Mouse (Mus musculus) liver, adult 2 months (tissue): ENCODE measurements around the gene Rag2. TPM values are rescaled to one million over a fixed set of nuclear protein-coding genes. Genes with fewer than 3 reads are reported as not detected.

Experiments used
- DNase-seq: peaks from one replicate; pipeline ENCODE4 v3.0.0-alpha.2; 2011; ENCODE audit warnings: low read depth, low spot score; ENCODE audit errors: extremely low read depth
- H3K27ac ChIP-seq: fragments of 200-500 bp; replicated peaks from 2 replicates; pipeline ENCODE4 v1.5.1; 2012; ENCODE audit warnings: low read depth, mild to moderate bottlenecking, control low read depth, inconsistent platforms, low read length; ENCODE audit not compliant: insufficient read depth
- H3K27me3 ChIP-seq: fragments of 200-500 bp; 2 replicates; pipeline ENCODE4 v1.6.1; 2012; ENCODE audit warnings: mild to moderate bottlenecking, moderate library complexity, low read length, inconsistent platforms; ENCODE audit not compliant: control insufficient read depth, insufficient read depth
- H3K36me3 ChIP-seq: fragments of 200-500 bp; 2 replicates; pipeline ENCODE4 v1.6.1; 2012; ENCODE audit warnings: low read length, inconsistent platforms; ENCODE audit not compliant: control insufficient read depth, insufficient read depth
- H3K4me1 ChIP-seq: fragments of 200-500 bp; 2 replicates; pipeline ENCODE4 v1.6.1; 2011; ENCODE audit warnings: low read length; ENCODE audit not compliant: control insufficient read depth, insufficient read depth
- H3K4me3 ChIP-seq: fragments of 200-500 bp; 2 replicates; pipeline ENCODE4 v1.5.1; 2011; ENCODE audit warnings: low read depth, mild to moderate bottlenecking, control low read depth, low read length, moderate library complexity; ENCODE audit not compliant: insufficient read depth
- H3K79me2 ChIP-seq: fragments of 200-500 bp; 2 replicates; pipeline ENCODE4 v1.6.1; 2012; ENCODE audit warnings: inconsistent platforms, mild to moderate bottlenecking, low read length, moderate library complexity; ENCODE audit not compliant: control insufficient read depth, insufficient read depth
- H3K9ac ChIP-seq: fragments of 200-500 bp; 2 replicates; pipeline ENCODE4 v1.6.1; 2012; ENCODE audit warnings: low read depth, mild to moderate bottlenecking, control low read depth, inconsistent platforms, low read length
- CTCF ChIP-seq: fragments of 200-500 bp; IDR thresholded peaks from 2 replicates; pipeline ENCODE4 v1.5.1; 2011; ENCODE audit warnings: low read depth, low read length, control low read depth
- POLR2A ChIP-seq: fragments of 200-500 bp; IDR thresholded peaks from 2 replicates; pipeline ENCODE4 v1.6.1; 2011; ENCODE audit warnings: low read length, control low read depth; ENCODE audit not compliant: insufficient read depth; ENCODE audit errors: extremely low read depth
- WGBS: fragments of 180-500 bp; shearing (Covaris S2); methylation state at CpG from one replicate; pipeline ENCODE4 v1.1.7; 2018; 5-methylcytosine and 5-hydroxymethylcytosine counted together
- polyA plus RNA-seq: library from polyadenylated mRNA; depleted of rRNA; stranded (reverse); fragments of >200 nt; gene quantifications from 2 replicates; pipeline ENCODE4 v1.2.3, GENCODE M21; 2012
- total RNA-seq: library from RNA; depleted of rRNA; stranded (reverse); fragments of >200 nt; gene quantifications from 2 replicates; pipeline ENCODE4 v1.2.3, GENCODE M21; 2014

The Rag2 gene
- total and polyA plus RNA-seq, 2 experiments, result not detected

DNA sequence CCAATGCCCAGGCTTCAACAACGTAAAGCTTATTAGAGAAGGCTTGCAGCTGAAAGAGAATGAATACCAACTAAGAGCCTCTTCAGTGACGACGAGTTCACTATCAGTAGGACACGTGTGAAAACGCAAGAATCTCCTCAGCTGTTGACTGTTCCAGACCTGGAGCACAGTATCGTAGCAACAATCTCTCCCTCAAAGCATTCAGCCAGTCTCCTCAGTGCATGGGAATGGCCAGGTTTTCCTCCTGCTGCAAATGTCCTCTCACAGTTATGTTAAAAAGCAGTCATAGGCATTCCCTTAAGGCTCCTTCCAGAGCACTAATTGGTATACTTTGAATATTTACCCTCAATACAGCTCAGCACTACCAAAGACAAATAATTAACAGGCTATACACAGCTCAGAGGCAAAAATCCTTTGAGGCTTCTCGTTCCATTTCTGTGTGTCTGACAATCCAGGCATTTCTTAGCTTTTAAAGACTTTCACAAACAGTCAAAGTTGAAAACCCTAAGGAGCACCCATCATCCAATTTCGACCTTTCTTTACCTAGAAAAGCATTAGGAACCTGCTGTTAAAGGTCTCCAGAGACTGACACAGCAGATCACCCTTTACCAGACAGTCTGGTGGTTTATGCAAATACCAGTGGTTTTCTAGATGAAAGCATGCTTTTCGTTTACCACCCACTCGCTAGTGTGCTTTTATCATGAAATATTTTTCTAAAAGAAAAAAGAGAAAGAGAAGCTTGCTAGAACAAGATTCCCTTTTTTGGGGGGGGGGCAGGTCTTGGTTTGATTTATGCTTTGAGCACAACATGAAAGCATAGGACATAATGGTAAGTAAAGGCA is 8.8 kb upstream of the Rag2 start:
- no peaks in the 10 kb centered on the region for H3K27me3 ChIP-seq
- no peak for DNase-seq
- TF ChIP-seq POLR2A (no peak), CTCF (no peak)
- peaks cover 2% of the 10 kb centered on the region; the same call in 1 of the 2 replicates for H3K36me3 ChIP-seq
- H3K4me3 ChIP-seq, result no peak overlapping the region
- H3K9ac ChIP-seq, result no peak overlapping the region
- WGBS, result 81% methylated on average over 10 of the region's 10 CpGs
- H3K27ac ChIP-seq, result no peak overlapping the region
- no peaks in the 10 kb centered on the region for H3K4me1 ChIP-seq
- H3K79me2 ChIP-seq, result no peaks in the 10 kb centered on the region; the same call in 1 of the 2 replicates

DNA sequence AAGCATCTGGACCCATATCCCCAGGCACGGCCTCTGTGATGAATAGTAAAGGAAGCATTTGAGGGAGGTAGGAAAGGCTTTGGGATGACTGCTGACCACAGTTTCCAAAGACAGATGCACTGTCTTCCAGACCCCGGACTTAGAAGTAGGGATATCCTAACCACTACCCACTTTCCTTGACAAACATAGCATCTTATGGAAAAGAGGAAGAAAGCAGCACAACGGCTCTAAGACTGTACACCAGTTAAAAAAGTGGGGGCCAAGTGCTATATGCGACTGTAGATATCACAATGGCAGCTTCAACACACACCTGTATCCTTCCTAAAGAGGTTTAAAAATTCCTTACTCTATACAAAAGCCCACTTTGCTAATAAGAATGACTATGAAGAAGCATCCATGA is 6.1 kb upstream of the Rag2 start:
- 86% methylated on average over 4 of the region's 4 CpGs for WGBS
- Histone ChIP-seq H3K79me2 (no peaks in the 10 kb centered on the region; the same call in 1 of the 2 replicates), H3K27ac (no peak overlapping the region), H3K9ac (no peak overlapping the region), H3K36me3 (peaks cover 2% of the 10 kb centered on the region; the same call in 1 of the 2 replicates), H3K4me3 (no peak overlapping the region), H3K27me3 (no peaks in the 10 kb centered on the region), H3K4me1 (no peaks in the 10 kb centered on the region)
- no peak for TF ChIP-seq POLR2A
- TF ChIP-seq CTCF, result no peak
- no peak for DNase-seq

DNA sequence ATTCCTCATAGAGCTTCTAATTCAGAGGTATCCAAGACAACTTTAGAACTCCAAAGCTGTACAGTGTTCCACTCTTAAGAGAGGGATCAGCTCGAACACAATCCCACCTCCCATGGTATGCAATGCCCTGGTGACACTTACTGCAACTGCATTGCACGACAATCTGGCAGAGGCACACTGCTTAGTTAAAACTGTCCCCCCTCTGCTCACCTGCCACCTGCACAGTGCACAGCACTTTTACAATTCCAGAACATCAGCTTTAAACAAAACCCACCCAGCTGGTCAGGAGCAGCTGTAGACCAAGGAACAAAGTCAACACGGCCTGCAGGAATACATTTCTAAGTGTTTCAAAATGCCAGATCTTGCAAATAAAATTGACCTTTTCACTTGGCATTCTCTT is 3.6 kb upstream of the Rag2 start:
- no peak overlapping the region for H3K9ac ChIP-seq
- no peaks in the 10 kb centered on the region for H3K4me1 ChIP-seq
- WGBS, result 71% methylated on average over 3 of the region's 3 CpGs
- no peak overlapping the region for H3K4me3 ChIP-seq
- H3K79me2 ChIP-seq, result no peaks in the 10 kb centered on the region; the same call in 1 of the 2 replicates
- no peaks in the 10 kb centered on the region for H3K27me3 ChIP-seq
- DNase-seq, result no peak
- no peaks in the 10 kb centered on the region for H3K36me3 ChIP-seq
- TF ChIP-seq CTCF (no peak), POLR2A (no peak)
- H3K27ac ChIP-seq, result no peak overlapping the region

DNA sequence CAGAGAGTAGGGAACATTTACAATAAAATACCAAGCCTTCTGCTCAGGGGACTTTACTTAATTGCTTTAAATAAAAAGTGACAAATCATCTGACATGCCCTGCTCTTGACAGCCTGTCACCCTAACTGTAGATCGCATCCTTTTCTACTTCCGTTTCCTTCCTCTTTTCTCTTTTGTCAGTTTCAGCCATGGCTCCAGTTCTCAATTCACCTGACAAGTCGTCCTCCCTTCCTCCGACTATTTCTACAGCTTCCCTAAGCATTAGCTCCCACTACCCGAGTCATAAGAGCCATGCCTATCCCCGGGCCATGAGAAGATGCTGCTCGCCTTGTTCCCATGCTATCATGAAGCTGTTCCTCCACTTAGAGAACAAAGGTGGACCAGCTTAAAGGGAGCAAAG is 2.9 kb upstream of the Rag2 start:
- no peaks in the 10 kb centered on the region for H3K27me3 ChIP-seq
- no peak overlapping the region for H3K4me3 ChIP-seq
- WGBS, result 79% methylated on average over 7 of the region's 7 CpGs
- DNase-seq, result no peak
- no peaks in the 10 kb centered on the region for H3K4me1 ChIP-seq
- no peak for TF ChIP-seq CTCF
- no peak for TF ChIP-seq POLR2A
- no peak overlapping the region for H3K27ac ChIP-seq
- no peak overlapping the region for H3K9ac ChIP-seq
- no peaks in the 10 kb centered on the region for H3K36me3 ChIP-seq
- no peaks in the 10 kb centered on the region; the same call in 1 of the 2 replicates for H3K79me2 ChIP-seq

GRCm38 (mm10) chr2:101623042-101623441 is 1.5 kb upstream of the Rag2 start:
- H3K36me3 ChIP-seq, result no peaks in the 10 kb centered on the region
- 94% methylated on average over 2 of the region's 2 CpGs for WGBS
- TF ChIP-seq POLR2A, result no peak
- no peak for TF ChIP-seq CTCF

GRCm38 (mm10) chr2:101624011-101624410 is 507 bp upstream of the Rag2 start:
- 92% methylated on average over 2 of the region's 2 CpGs for WGBS
- Histone ChIP-seq H3K4me1 (no peaks in the 10 kb centered on the region), H3K27me3 (no peaks in the 10 kb centered on the region), H3K27ac (no peak overlapping the region), H3K9ac (no peak overlapping the region), H3K79me2 (no peaks in the 10 kb centered on the region; the same call in 1 of the 2 replicates), H3K4me3 (no peak overlapping the region), H3K36me3 (no peaks in the 10 kb centered on the region)
- TF ChIP-seq POLR2A (no peak), CTCF (no peak)
- no peak for DNase-seq

More at GRCm38 (mm10) chr2:101623042-101623441, 1.5 kb upstream of the Rag2 start:
- Histone ChIP-seq H3K4me1 (no peaks in the 10 kb centered on the region), H3K9ac (no peak overlapping the region), H3K27ac (no peak overlapping the region), H3K27me3 (no peaks in the 10 kb centered on the region), H3K79me2 (no peaks in the 10 kb centered on the region; the same call in 1 of the 2 replicates), H3K4me3 (no peak overlapping the region)
- DNase-seq, result no peak
